Comparison of ENCODE assay signal across 9 mouse cellular contexts in the genomic region with DNA sequence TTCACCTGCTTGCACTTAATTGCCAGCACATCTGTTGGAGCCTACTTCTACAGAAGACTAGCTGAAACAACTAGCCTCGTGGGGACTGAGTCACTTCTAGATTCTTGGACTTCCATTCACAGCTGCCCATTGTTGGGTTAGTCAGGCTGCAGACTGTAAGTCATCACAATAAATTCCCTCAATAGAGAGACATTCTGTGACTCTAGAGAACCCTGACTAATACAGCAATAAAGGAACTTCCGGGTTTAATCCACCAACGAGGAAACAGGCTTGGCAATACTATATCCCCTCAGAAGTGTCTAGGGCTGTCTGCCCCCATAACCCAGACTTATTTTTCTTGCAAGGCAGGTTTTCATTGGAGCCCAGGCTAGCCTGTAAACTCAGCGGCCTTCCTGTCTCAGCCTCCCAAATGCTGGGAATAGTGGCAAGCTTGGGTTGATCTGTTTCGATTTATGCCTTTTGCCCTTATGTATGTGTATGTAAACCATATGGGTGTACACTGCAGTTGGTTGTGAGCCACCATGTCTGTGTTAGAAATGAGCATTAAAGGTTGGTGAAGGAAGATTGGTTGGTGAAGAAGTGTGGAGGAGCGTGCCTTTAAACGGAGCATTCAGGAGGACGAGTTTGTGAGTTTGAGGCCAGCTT. TPM values are rescaled to one million over a fixed set of nuclear protein-coding genes. Genes with fewer than 3 reads are reported as not detected.
DNase-seq lines count a peak whose midpoint lies in the region; ATAC-seq lines count a peak whose summit lies in the region.
"Had no signal": no experiment of that assay in that cellular context is flagged by ENCODE, and none has a peak within 500 bp of the region (broad histone marks: within the 10 kb centered on the region; RNA-seq: fewer than 3 reads in every experiment).

No protein-coding gene starts in this region.

- H3K27ac ChIP-seq in neural tube, embryonic 11.5 days (ENCODE audit: low read depth, low read length), result no peak overlapping the region
- H3K27ac ChIP-seq in liver, embryonic 11.5 days (ENCODE audit: low read depth, low read length), result peak overlapping the region; percentile 78

- peaks cover 9% of the 10 kb centered on the region for H3K4me1 ChIP-seq in neural tube, embryonic 11.5 days (ENCODE audit: control insufficient read depth, insufficient read depth, low read length)
- peaks cover 28% of the 10 kb centered on the region for H3K4me1 ChIP-seq in liver, embryonic 11.5 days (replicated peaks; ENCODE audit: control insufficient read depth, insufficient read depth, low read length)

- peaks cover 2% of the 10 kb centered on the region; the same call in 1 of the 2 replicates for H3K36me3 ChIP-seq in neural tube, embryonic 11.5 days (ENCODE audit: control insufficient read depth, insufficient read depth, low read length)
- H3K36me3 ChIP-seq in liver, embryonic 11.5 days (ENCODE audit: control insufficient read depth, insufficient read depth, low read length), result peaks cover 17% of the 10 kb centered on the region

- peak; percentile 43 for DNase-seq in adrenal gland, adult 2 months
- no peak for DNase-seq in adrenal gland, postnatal 25 days
- peak; percentile 4 for DNase-seq in neural tube, embryonic 11.5 days (ENCODE audit: low spot score)
- no peak for DNase-seq in neural tube, embryonic 10.5 days (ENCODE audit: extremely low spot score, low spot score)
- no peak for DNase-seq in liver, embryonic 11.5 days (ENCODE audit: low spot score)
- no peak for DNase-seq in urinary bladder, adult 18-20 months (ENCODE audit: low spot score in 2 of 2)
- DNase-seq in frontal cortex, postnatal 25 days (ENCODE audit: low spot score in 2 of 2), result no peak
- DNase-seq in spleen, adult 12 weeks (ENCODE audit: low spot score), result no peak

- no peaks in the 10 kb centered on the region for H3K9me3 ChIP-seq in neural tube, embryonic 11.5 days (ENCODE audit: control insufficient read depth, low read length)
- H3K9me3 ChIP-seq in liver, embryonic 11.5 days (ENCODE audit: control insufficient read depth, low read length), result no peaks in the 10 kb centered on the region

- H3K9ac ChIP-seq in neural tube, embryonic 11.5 days (ENCODE audit: low read length), result peak overlapping the region; percentile 84; the same call in 1 of the 2 replicates
- H3K9ac ChIP-seq in liver, embryonic 11.5 days (ENCODE audit: low read depth, low read length), result peak overlapping the region; percentile 90

- WGBS in neural tube, embryonic 11.5 days, result 48% methylated on average over 8 of the region's 8 CpGs
- 40% methylated on average over 8 of the region's 8 CpGs for WGBS in liver, embryonic 11.5 days

- H3K4me2 ChIP-seq in neural tube, embryonic 11.5 days (ENCODE audit: low read depth), result peak overlapping the region; percentile 72
- H3K4me2 ChIP-seq in liver, embryonic 11.5 days, result peak overlapping the region; percentile 92

- H3K4me3 ChIP-seq in neural tube, embryonic 11.5 days (ENCODE audit: low read depth, low read length), result peak overlapping the region; percentile 87
- peak overlapping the region; percentile 85 for H3K4me3 ChIP-seq in liver, embryonic 11.5 days (ENCODE audit: low read depth, low read length)

- H3K27me3 ChIP-seq in neural tube, embryonic 11.5 days (ENCODE audit: control insufficient read depth, insufficient read depth, low read length), result 0 out of 2 replicates have a peak, but pooled peaks cover 2% of the 10 kb centered on the region
- no peaks in the 10 kb centered on the region for H3K27me3 ChIP-seq in liver, embryonic 11.5 days (replicated peaks; ENCODE audit: control insufficient read depth, insufficient read depth, low read length)

- peak; percentile 0; the same call in 1 of the 2 replicates for ATAC-seq in neural tube, embryonic 11.5 days (ENCODE audit: insufficient read depth, low FRiP score, low TSS enrichment)
- no peak for ATAC-seq in liver, embryonic 11.5 days (replicated peaks; ENCODE audit: low FRiP score)

RNA-seq across cellular contexts. Expression of a gene that starts 0.6 kb away (rescaled TPM):
- total RNA-seq in adrenal gland, adult 2 months (2021), result 10 to 100 TPM; 26.6 to 29.4 TPM
- polyA plus RNA-seq in adrenal gland, adult 2 months (2012; rRNA removed), result 60.6 and 60.7 TPM in 2 replicates
- total RNA-seq in adrenal gland, postnatal 25 days (2021), result 30.7 and 31.8 TPM in 2 replicates
- polyA plus RNA-seq in neural tube, embryonic 11.5 days (2014; fragmentation: Nextera tagmentation; extraction: Ambion mirVana), result 61.4 and 68.6 TPM in 2 replicates
- 39.3 and 41.8 TPM in 2 replicates for polyA plus RNA-seq in liver, embryonic 11.5 days (2014; fragmentation: Nextera tagmentation; extraction: Ambion mirVana)

RNA-seq across cellular contexts. Expression of a gene that starts 4.2 kb away (rescaled TPM):
- total RNA-seq in adrenal gland, adult 2 months (2021), result 10 to 100 TPM in 1 of 2 experiments, 1 to 10 TPM in 1; 8.2 to 11.4 TPM
- polyA plus RNA-seq in adrenal gland, adult 2 months (2012; rRNA removed), result 207 and 268 TPM in 2 replicates
- 15.8 and 22.6 TPM in 2 replicates for total RNA-seq in adrenal gland, postnatal 25 days (2021)
- polyA plus RNA-seq in neural tube, embryonic 11.5 days (2014; fragmentation: Nextera tagmentation; extraction: Ambion mirVana), result 2.1 and 2.3 TPM in 2 replicates
- polyA plus RNA-seq in liver, embryonic 11.5 days (2014; fragmentation: Nextera tagmentation; extraction: Ambion mirVana), result 1.5 and 1.7 TPM in 2 replicates

RNA-seq across cellular contexts. Expression of a gene that starts 6.8 kb away (rescaled TPM):
- total RNA-seq in adrenal gland, adult 2 months (2021), result 1 to 10 TPM; 7.7 to 9.1 TPM
- 18.4 and 21.8 TPM in 2 replicates for polyA plus RNA-seq in adrenal gland, adult 2 months (2012; rRNA removed)
- 8.0 and 8.6 TPM in 2 replicates for total RNA-seq in adrenal gland, postnatal 25 days (2021)
- polyA plus RNA-seq in neural tube, embryonic 11.5 days (2014; fragmentation: Nextera tagmentation; extraction: Ambion mirVana), result 140 TPM in 2 replicates
- 21.4 and 23.2 TPM in 2 replicates for polyA plus RNA-seq in liver, embryonic 11.5 days (2014; fragmentation: Nextera tagmentation; extraction: Ambion mirVana)

RNA-seq across cellular contexts. Expression of a gene that starts 13.6 kb away (rescaled TPM):
- 1 to 10 TPM; 1.0 to 1.2 TPM for total RNA-seq in adrenal gland, adult 2 months (2021)
- 10.3 and 12.7 TPM in 2 replicates for polyA plus RNA-seq in adrenal gland, adult 2 months (2012; rRNA removed)
- total RNA-seq in adrenal gland, postnatal 25 days (2021), result 1.1 and 3.0 TPM in 2 replicates
- polyA plus RNA-seq in neural tube, embryonic 11.5 days (2014; fragmentation: Nextera tagmentation; extraction: Ambion mirVana), result 0.43 and 0.70 TPM in 2 replicates
- 0.21 and 0.74 TPM in 2 replicates for polyA plus RNA-seq in liver, embryonic 11.5 days (2014; fragmentation: Nextera tagmentation; extraction: Ambion mirVana)
- total RNA-seq: common myeloid progenitor, adult 5-6 weeks had no signal

RNA-seq across cellular contexts. Expression of a gene that starts 13.7 kb away (rescaled TPM):
- 10 to 100 TPM; 72.0 to 93.2 TPM for total RNA-seq in adrenal gland, adult 2 months (2021)
- polyA plus RNA-seq in adrenal gland, adult 2 months (2012; rRNA removed), result 81.3 and 90.6 TPM in 2 replicates
- 99.6 and 105 TPM in 2 replicates for total RNA-seq in adrenal gland, postnatal 25 days (2021)
- 23.0 and 23.4 TPM in 2 replicates for polyA plus RNA-seq in neural tube, embryonic 11.5 days (2014; fragmentation: Nextera tagmentation; extraction: Ambion mirVana)
- 11.8 and 13.9 TPM in 2 replicates for polyA plus RNA-seq in liver, embryonic 11.5 days (2014; fragmentation: Nextera tagmentation; extraction: Ambion mirVana)

Comparison
In these comparisons a context has a peak if more than half of its experiments do, and no peak if none do; other contexts are left out.
1. DNase-seq: peak in adrenal gland, adult 2 months (single experiment) and neural tube, embryonic 11.5 days (single experiment); none in adrenal gland, postnatal 25 days (single experiment), neural tube, embryonic 10.5 days (single experiment), liver, embryonic 11.5 days (single experiment), urinary bladder, adult 18-20 months (0 of 2), frontal cortex, postnatal 25 days (0 of 2) and spleen, adult 12 weeks (single experiment).
2. RNA of a gene that starts 4.2 kb away (polyA plus RNA-seq): 207 to 268 TPM in adrenal gland, adult 2 months; 2.1 to 2.3 TPM in neural tube, embryonic 11.5 days and 1.5 to 1.7 TPM in liver, embryonic 11.5 days; every median in the first group is over 10 times any median in the second.